Mouse (Mus musculus) lung, adult 2 months (tissue): ENCODE measurements around the gene Ercc4. TPM values are rescaled to one million over a fixed set of nuclear protein-coding genes. Genes with fewer than 3 reads are reported as not detected.
A peak's percentile ranks its signal among the peaks of the same experiment; 100 is the strongest.
"Not testable (repeated sequence)": the region's sequence is repeated elsewhere in the genome, so short reads cannot be mapped to it uniquely, and the experiment has no call there.

Source experiments
- DNase-seq: peaks from one replicate; pipeline ENCODE4 v3.0.0; 2022
- H3K4me1 ChIP-seq: fragments of 200-500 bp; 2 replicates; pipeline ENCODE4 v1.6.1; 2011; ENCODE audit warnings: low read length; ENCODE audit not compliant: control insufficient read depth, insufficient read depth
- H3K4me3 ChIP-seq: fragments of 200-500 bp; replicated peaks from 2 replicates; pipeline ENCODE3; 2011; ENCODE audit warnings: low read depth, mild to moderate bottlenecking, control low read depth, low read length; ENCODE audit errors: extremely low read depth
- CTCF ChIP-seq: fragments of 200-500 bp; IDR thresholded peaks from 2 replicates; pipeline ENCODE4 v1.5.1; 2011; ENCODE audit warnings: mild to moderate bottlenecking, low read length, control low read depth; ENCODE audit not compliant: insufficient read depth
- POLR2A ChIP-seq: fragments of 200-500 bp; IDR thresholded peaks from 2 replicates; pipeline ENCODE4 v1.6.1; 2011; ENCODE audit warnings: low read depth, mild to moderate bottlenecking, control low read depth, low read length, borderline replicate concordance; ENCODE audit errors: extremely low read depth
- WGBS: fragments of 180-500 bp; shearing (Covaris S2); methylation state at CpG from one replicate; pipeline ENCODE4 v1.1.7; 2018; 5-methylcytosine and 5-hydroxymethylcytosine counted together
- polyA plus RNA-seq: library from polyadenylated mRNA; depleted of rRNA; stranded (reverse); fragments of >200 nt; gene quantifications from 2 replicates; pipeline ENCODE4 v1.2.3, GENCODE M21; 2012; rRNA removed

Gene Ercc4
- 13.3 and 13.8 TPM in 2 replicates for polyA plus RNA-seq

DNA sequence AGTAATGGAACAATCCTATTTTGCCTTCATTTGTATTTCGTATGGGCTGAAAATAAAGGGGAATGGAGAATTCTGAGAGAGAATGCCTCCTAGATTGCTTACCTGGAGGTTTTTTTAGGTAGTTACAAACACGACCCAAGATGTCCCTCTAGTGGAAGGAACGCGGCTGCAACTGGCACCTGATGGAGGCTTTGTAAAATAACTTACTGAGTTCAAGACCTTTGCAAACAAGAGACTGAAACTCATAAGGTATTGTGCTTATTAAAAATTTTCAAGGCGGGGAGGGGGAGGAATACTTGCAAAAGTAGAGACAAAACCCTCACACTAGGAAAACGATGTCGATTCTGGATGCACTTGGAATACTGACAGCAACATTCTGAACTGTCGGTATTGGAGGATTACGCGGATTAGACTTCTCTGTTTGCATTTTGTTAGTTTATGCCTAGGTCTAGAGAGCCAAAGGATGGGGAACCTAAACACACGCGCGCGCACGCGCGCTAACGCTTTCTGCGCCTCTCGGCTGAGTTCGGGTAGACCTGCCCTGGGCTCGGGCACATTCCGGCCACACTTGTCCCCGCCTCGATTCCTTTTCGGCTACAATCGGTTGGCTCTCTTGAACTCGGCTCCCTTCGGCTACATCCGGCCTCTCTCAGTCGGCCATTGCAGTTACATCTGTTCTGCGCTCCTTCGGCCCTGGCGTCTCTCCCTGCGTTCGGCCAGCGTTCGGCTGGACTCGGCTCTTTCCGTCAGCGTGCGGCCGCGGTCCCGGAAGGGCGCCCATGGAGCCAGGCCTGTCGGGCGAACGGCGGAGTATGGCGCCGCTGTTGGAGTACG lies at the start of gene Ercc4:
Gene Ercc4, plus strand, starts transcription at position 529 of the 834 bp plus-strand sequence.
- Histone ChIP-seq H3K4me1 (no peaks in the 10 kb centered on the region; the same call in 1 of the 2 replicates), H3K4me3 (peak within 1 kb of the TSS; percentile 79)
- DNase-seq = peak; percentile 95
- WGBS = 2% methylated on average over 53 of the region's 53 CpGs
- TF ChIP-seq CTCF (peak; percentile 61), POLR2A (peak; percentile 87)

DNA sequence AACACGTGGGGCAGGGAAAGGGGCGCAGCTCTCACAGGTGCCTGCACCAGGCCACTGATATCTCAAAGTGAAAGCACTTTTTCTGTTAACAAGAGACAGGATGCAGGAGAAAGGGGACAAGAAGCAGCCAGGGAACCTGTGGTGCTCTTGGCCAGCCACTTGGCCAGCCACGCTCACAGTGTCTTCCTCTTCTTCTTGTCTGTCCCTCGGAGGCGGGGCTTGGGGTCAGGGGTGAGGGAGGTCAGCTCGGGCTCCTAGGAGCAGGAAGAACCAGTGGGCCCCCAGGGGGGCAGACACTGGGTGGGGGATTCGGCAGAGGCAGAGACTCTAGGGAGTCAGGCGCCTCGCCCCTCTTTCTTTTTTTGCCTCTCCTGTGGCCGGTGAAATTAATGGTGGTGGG lies 48.4 kb upstream of the Ercc4 start:
- Histone ChIP-seq H3K4me3 (no peak overlapping the region), H3K4me1 (no peaks in the 10 kb centered on the region)
- WGBS = 24% methylated on average over 10 of the region's 10 CpGs
- no peak for DNase-seq
- TF ChIP-seq POLR2A = no peak
- TF ChIP-seq CTCF = no peak

- Histone ChIP-seq H3K4me3 (no peak overlapping the region), H3K4me1 (no peaks in the 10 kb centered on the region)
- TF ChIP-seq CTCF (no peak), POLR2A (no peak)
- no peak for DNase-seq
- WGBS = 88% methylated on average over 4 of the region's 4 CpGs
These were observed 35.3 kb upstream of the Ercc4 start for GRCm38 (mm10) chr16:13074176-13074575.

- H3K4me3 ChIP-seq = no peak overlapping the region
- TF ChIP-seq CTCF (no peak), POLR2A (no peak)
- no peaks in the 10 kb centered on the region for H3K4me1 ChIP-seq
- DNase-seq = no peak
- 64% methylated on average over 6 of the region's 6 CpGs for WGBS
These were observed 29.3 kb upstream of the Ercc4 start for GRCm38 (mm10) chr16:13080161-13080560.

GRCm38 (mm10) chr16:13083155-13083798 lies 26.2 kb upstream of the Ercc4 start:
- 80% methylated on average over 6 of the region's 6 CpGs for WGBS
- H3K4me3 ChIP-seq = no peak overlapping the region
- DNase-seq = no peak
- no peaks in the 10 kb centered on the region for H3K4me1 ChIP-seq
- TF ChIP-seq POLR2A = no peak
- no peak for TF ChIP-seq CTCF

GRCm38 (mm10) chr16:13108356-13108755 lies 1.1 kb upstream of the Ercc4 start:
- Histone ChIP-seq H3K4me3 (no peak overlapping the region), H3K4me1 (no peaks in the 10 kb centered on the region; the same call in 1 of the 2 replicates)
- TF ChIP-seq CTCF (no peak), POLR2A (no peak)
- 81% methylated on average over 12 of the region's 12 CpGs for WGBS
- DNase-seq = no peak

DNA sequence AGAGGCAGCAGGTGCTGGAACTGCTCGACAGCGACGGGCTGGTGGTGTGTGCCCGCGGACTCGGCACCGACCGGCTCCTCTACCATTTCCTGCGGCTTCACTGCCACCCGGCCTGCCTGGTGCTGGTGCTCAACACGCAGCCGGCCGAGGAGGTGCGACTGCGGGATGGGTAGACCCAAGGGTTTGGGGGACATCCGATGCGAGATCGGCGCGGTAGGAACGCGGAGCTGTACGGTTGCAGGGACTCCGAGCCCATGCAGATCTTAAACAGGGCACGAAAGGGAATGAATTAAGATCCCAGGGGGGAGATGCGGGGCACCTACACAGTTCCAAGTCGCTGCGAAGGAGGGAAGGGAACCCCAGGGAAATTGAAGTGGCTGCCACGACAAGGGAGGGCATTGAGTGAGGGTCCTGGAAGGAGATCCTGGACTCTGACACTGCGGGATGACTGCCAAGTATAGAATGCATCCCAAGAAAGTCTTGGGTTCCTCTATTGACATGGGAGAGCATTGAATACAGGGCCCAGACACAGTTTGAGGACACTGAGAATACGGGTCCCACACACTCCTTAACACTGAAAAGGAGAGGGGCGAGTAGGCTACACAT lies 609 bp downstream of the Ercc4 start:
- H3K4me3 ChIP-seq = peak overlapping the region; percentile 79
- H3K4me1 ChIP-seq = no peaks in the 10 kb centered on the region; the same call in 1 of the 2 replicates
- TF ChIP-seq POLR2A (no peak), CTCF (no peak)
- 1% methylated on average over 32 of the region's 32 CpGs for WGBS
- DNase-seq = no peak

DNA sequence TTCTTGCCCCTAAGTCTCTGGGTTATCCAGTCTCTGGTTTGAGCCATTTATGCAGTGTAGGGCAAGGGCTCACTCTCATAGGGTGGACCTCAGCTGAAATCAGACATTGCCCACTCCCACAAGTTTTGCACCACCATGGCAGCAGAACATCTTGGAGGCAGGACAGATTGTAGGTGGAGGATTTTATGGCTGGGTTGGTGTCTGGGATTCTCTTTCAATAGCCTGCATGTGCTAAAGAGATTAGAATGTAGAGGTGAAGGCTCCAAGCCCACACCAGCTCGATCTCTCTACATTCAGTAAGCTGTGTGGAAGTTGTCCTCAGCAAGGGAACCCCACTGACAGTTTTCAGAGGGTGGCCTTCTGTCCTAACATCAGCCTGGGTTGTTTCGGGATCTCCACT lies 5.3 kb downstream of the Ercc4 start:
- H3K4me1 ChIP-seq = no peaks in the 10 kb centered on the region; the same call in 1 of the 2 replicates
- DNase-seq = no peak
- no peak overlapping the region for H3K4me3 ChIP-seq
- WGBS = 93% methylated on average over 2 of the region's 2 CpGs
- no peak for TF ChIP-seq POLR2A
- no peak for TF ChIP-seq CTCF

DNA sequence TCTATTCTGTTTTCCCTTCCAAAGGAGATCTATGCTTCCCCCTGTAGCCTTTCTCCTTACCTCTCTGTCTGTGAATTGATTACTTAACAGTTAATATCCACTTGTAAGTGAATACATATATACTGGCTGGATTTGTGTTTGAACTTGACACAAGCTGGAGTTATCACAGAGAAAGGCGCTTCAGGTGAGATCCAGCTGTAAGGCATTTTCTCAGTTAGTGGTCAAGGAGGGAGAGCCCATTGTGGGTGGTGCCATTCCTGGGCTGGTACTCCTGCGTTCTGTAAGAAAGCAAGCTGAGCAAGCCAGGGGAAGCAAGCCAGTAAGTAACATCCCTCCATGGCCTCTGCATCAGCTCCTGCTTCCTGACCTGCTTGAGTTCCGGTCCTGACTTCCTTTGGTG lies 6.0 kb downstream of the Ercc4 start:
- not testable (repeated sequence) for H3K4me3 ChIP-seq, H3K4me1 ChIP-seq, DNase-seq
- 66% methylated on average over 3 of the region's 3 CpGs for WGBS
